Mouse (Mus musculus) heart, postnatal 25 days (tissue): ENCODE results near the gene Paqr5. TPM values are rescaled to one million over a fixed set of nuclear protein-coding genes. Genes with fewer than 3 reads are reported as not detected.

ENCODE experiments used
- DNase-seq: peaks from one replicate; pipeline ENCODE4 v3.0.0; 2022; ENCODE audit warnings: low spot score
- intact Hi-C: fragments of 180-260 bp; cut with DNase I; formaldehyde crosslinking; loops from one replicate; pipeline ENCODE4 v1.15.1; 2025
- total RNA-seq, 2 experiments: library from RNA; stranded (reverse); gene quantifications; 2 replicates each; pipeline ENCODE4 v1.2.3; 2021

Gene Paqr5
- total RNA-seq, 2 experiments from 2014 or later: not detected

GRCm38 (mm10) chr9:61965411-61965930 lies 61.2 kb downstream of the Paqr5 start:
- intact Hi-C loops: loop anchor here (1.0 kb wide), 1 partner anchor 20 kb away; no protein-coding TSS in a partner anchor
- peak; percentile 37 for DNase-seq

DNA sequence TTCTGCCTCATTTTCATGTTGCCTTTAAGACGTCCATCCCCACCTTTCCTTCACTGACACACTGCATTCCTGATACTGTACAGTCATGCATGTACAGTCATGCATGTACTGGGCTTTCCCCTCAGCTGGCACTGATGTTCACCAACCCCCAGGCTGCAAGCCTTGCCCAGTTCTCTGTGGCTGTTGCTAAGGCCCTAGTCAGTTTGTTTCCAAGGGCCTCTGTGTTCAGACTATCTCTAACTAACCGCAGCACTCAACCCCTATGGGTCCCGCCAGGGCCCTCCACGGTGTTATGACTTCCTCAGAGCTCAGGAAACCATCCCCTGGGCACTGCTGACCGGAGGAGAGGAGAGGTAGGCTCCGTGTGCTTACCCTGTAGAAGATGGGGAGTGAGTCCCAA lies 63.3 kb downstream of the Paqr5 start:
- intact Hi-C loops: no loop called here
- no peak for DNase-seq

DNA sequence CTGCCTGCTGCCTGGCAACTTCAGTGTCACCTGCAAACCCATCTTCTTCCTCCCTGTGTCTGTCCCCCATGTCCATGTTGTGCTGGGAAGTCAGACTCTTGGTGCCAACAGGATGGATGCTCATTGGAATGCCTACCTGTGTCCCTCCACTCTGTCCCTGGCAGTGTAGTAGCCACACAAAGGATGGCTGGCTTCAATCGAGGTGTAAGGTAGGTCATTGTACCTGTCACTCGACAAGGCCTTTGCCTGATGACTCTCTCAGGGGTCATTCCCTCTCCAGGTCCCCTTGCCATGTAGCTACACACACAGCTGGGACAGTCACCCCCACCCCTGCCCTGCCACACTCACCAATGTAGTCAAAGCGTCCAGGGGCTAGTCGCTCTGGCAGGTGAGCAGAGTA lies 65.5 kb downstream of the Paqr5 start:
- intact Hi-C loops: no loop called here
- no peak for DNase-seq

GRCm38 (mm10) chr9:61960753-61961152 lies 65.9 kb downstream of the Paqr5 start:
- DNase-seq: no peak
- intact Hi-C loops: no loop called here

- no peak for DNase-seq
- intact Hi-C loops: no loop called here
These were observed 66.6 kb downstream of the Paqr5 start for GRCm38 (mm10) chr9:61959921-61960569.

GRCm38 (mm10) chr9:61954707-61955106 lies 71.9 kb downstream of the Paqr5 start:
- no peak for DNase-seq
- intact Hi-C loops: no loop called here

DNA sequence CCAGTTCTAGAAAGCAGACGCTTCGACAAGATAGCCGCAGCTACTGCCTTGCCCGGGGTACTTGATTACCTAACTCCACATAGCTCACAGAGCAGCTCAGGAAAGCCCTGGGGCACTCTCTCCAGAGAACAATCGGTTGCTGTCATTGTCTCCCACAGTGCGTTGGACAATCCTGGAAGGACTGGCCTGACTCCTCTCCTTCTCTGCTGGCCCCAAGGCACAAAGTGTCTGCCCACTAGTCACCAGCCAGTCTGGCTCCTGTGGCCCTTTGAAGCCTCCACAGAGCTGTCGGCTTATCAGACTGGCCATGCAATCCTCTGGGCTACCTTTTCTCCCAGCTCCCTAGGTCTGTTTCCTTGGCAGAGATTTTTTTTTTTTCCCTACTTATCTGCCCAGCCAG lies 74.4 kb downstream of the Paqr5 start:
- DNase-seq: no peak
- intact Hi-C loops: no loop called here

- intact Hi-C loops: loop anchor here (2.0 to 5.0 kb wide), 2 partner anchors 35 to 295 kb away; no protein-coding TSS in a partner anchor
- peak; percentile 56 for DNase-seq
These were observed 79.0 kb downstream of the Paqr5 start for GRCm38 (mm10) chr9:61947402-61948346.

DNA sequence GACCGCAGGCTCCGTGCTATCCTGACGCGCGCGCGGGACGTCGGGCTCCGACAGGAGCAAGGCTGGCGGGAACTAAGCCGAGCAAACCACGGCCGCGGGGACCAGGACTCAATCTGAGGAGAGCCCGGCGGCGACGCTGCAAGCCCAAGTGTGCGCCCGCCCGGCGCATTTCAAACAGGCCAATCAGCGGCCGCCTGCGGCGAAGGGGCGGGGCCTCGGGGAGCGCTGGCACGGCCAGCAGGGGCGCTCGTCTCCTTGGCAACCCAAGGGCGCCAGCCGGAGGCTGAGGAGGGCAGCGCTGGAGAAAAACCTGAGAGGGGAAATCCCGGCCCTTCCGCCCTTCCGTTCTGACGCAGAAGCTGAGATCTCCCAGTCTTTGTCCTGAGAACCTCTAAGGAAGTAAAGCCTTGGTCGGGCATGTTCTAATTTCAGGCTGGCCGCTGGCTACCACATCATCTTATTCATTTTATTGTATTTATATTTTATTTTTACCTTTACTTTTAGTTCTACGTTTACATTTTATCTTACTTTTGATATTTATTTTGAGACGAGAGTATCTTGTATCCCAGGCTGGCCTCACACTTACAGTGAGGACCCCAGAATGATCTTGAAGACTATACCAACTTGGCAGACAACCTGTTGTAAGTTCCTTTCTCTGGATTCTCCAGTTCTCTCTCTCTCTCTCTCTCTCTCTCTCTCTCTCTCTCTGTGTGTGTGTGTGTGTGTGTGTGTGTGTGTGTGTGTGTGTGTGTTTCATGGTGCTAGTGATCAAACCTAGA lies 79.8 kb downstream of the Paqr5 start, which contains the start of gene Kif23:
Gene Kif23 (minus strand): TSS at position 152 of the 779 bp plus-strand sequence.
- intact Hi-C loops: loop anchor here (5.0 kb wide), 1 partner anchor 295 kb away; no protein-coding TSS in a partner anchor
- DNase-seq: peak; percentile 95

DNA sequence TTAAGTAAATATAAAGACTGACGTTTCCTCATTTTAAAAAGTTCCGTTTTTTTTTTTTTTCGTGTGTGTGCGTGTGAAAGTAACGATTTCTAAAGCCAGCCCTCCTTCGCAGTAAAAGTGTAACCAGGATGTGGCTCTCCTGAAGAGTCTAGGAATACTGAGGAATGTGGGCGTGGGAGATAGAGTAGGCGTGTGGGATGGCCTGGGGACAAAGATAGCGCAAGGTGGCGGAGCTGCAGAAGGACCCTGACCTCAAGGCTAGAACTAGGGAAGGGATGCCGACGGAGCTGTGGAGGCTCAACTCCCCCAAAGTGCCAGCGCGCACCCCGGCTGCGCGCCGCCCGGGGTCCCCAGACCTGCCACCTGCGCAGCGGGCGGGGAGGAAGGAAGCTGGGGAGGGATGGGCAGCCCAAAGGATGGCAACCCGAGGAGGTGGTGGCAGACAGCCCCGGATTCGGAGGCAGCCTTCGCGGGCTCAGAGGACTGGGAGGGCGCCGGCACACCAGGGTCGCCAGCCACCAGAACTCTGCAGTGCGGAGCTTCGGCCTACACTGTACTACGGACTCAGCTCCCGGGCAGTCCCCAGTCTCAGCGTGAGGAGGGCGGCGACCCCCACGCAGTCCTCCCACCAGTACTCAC lies 80.6 kb downstream of the Paqr5 start:
- DNase-seq: no peak
- intact Hi-C loops: loop anchor here (2.0 to 5.0 kb wide), 2 partner anchors 31 to 296 kb away; partner anchors contain the start of gene Rplp1

DNA sequence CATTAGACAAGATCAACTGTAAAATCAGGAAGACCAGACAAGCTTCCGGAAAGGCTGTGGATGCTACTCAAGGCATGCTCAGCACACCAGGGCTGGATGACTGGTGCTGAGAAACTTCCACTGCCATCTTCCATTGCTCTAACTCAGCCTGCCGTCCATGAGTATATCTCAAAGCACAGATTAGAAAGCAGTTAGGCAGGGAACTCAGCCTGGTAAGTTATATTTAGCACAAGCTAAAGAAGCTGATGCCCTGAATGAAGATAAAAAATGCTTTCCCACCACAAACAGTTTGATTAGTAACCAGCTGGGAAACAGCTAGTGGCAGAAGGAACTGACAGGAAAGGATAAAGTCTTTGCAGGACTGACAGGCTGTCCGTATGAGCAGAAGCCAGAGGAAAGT lies 85.6 kb downstream of the Paqr5 start:
- no peak for DNase-seq
- intact Hi-C loops: no loop called here

DNA sequence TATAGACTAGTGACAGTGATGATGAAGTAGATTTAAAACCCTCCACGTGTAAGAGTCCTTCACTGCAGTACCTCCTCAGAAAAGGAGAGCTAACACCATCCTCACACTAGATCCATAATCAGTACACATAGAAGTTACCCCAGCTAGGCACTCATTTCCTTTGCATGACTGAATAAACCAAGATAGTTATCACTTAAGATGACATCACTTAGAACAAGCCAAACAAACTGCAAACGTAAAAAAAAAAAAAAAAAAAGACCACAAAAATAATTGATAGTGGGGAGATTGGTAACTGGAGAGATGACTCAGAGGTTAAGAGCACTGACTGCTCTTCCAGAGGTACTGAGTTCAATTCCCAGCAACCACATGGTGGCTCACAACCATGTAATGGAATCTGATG lies 93.3 kb downstream of the Paqr5 start:
- no peak for DNase-seq
- intact Hi-C loops: no loop called here

DNA sequence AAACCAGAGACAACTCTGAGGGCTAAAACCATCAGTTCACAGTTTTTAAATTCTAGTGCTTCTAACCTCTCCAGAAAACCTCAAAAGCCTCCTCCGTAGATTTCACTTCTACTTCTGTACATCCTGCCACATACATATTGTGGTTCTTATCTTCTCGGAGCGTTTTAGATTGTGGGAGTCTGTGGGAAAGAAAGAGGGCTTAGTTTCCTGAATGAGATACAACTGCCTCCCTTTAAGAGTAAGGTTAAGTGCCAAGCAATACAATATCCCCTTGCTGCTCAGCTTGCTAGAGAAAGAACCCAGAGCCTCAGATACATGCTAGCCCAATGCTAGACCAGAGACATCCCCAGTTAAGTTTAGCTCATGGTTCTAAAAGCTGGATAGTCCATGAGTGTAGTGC lies 94.6 kb downstream of the Paqr5 start:
- intact Hi-C loops: no loop called here

GRCm38 (mm10) chr9:61925086-61925660 lies 101.5 kb downstream of the Paqr5 start:
- intact Hi-C loops: no loop called here
- DNase-seq: no peak

More for the DNA sequence above, 94.6 kb downstream of the Paqr5 start:
- no peak for DNase-seq

- intact Hi-C loops: no loop called here
- DNase-seq: no peak
These were observed 106.3 kb downstream of the Paqr5 start for GRCm38 (mm10) chr9:61920331-61920730.

GRCm38 (mm10) chr9:61919464-61919863 lies 107.2 kb downstream of the Paqr5 start:
- no peak for DNase-seq
- intact Hi-C loops: no loop called here

- intact Hi-C loops: no loop called here
- no peak for DNase-seq
These were observed 109.2 kb downstream of the Paqr5 start for GRCm38 (mm10) chr9:61917436-61917835.

DNA sequence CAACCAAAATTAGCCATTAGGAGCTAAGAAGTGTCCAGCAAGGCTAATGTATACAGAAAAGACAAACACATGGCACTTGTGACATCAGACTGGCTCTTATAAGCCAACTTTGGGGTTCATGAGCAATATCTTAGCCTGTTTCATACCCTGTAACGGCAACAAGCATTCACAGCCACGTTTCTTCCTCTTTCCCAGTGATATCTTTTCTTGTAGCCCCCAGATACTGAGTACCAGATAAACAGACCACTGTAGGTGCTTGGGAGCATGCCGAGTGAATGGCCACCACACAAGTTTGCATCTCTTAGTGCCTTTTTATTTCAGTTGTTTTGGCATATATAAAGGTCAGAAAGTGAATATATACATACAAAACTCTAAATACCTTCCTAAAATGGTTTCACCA lies 109.7 kb downstream of the Paqr5 start:
- DNase-seq: no peak
- intact Hi-C loops: no loop called here
